Mouse (Mus musculus): ENCODE results near the gene AY761184. TPM values are rescaled to one million over a fixed set of nuclear protein-coding genes. Genes with fewer than 3 reads are reported as not detected.
"Not testable (repeated sequence)": the region's sequence is repeated elsewhere in the genome, so short reads cannot be mapped to it uniquely, and the experiment has no call there.

Gene AY761184
- polyA plus RNA-seq (2012; ENCODE audit: insufficient read depth, low replicate concordance): not detected in 2 replicates

DNA sequence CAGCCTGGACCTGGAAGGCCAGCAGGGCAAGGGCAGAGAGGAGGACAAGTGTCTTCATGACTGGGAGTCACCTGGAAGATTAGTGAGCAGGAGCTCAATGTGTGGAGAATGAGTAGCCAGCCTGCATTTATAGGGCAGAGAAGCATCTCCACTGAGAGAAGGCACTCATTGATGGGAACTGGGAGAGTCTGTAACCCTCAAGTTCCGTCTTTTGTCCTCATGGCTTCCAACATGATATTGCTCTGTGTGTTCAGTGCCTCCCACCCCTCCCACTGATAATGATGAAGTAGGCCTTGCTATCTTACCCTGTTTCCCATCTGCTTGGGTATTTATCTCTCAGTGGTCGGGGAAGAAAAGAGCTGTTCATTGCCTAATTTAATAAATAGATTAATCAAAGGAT lies at the start of gene AY761184:
TSS of gene AY761184 (minus strand) at position 101 of the 400 bp plus-strand sequence.
- H3K27me3 ChIP-seq (replicated peaks); H3K4me1 ChIP-seq; H3K4me3 ChIP-seq (replicated peaks); H3K9me3 ChIP-seq; H3K36me3 ChIP-seq (replicated peaks; ENCODE audit: low read length): not testable (repeated sequence)

- H3K9me3 ChIP-seq; H3K27me3 ChIP-seq (replicated peaks); H3K36me3 ChIP-seq (replicated peaks; ENCODE audit: low read length); H3K4me3 ChIP-seq (replicated peaks); H3K4me1 ChIP-seq: not testable (repeated sequence)
Observed at GRCm38 (mm10) chr8:21665497-21665896, 37.9 kb downstream of the AY761184 start, which contains the start of gene Defa34. Defa34 (plus strand) TSS chr8:21665797.

- H3K36me3 ChIP-seq (replicated peaks; ENCODE audit: low read length); H3K4me3 ChIP-seq (replicated peaks); H3K4me1 ChIP-seq; H3K9me3 ChIP-seq; H3K27me3 ChIP-seq (replicated peaks): not testable (repeated sequence)
Observed at GRCm38 (mm10) chr8:21655480-21655879, 48.0 kb downstream of the AY761184 start, which contains the start of gene Defa17. Defa17 (plus strand) TSS chr8:21655780.

Other genes starting within 250 kb of the AY761184 start
- not detected in 2 replicates for gene Gm7849, start 247.1 kb downstream of the AY761184 start, polyA plus RNA-seq (2012; ENCODE audit: insufficient read depth, low replicate concordance)
- gene Defa20, start 194.4 kb downstream of the AY761184 start, polyA plus RNA-seq (2012; ENCODE audit: insufficient read depth, low replicate concordance): not detected in 2 replicates
- gene Defa32, start 174.6 kb downstream of the AY761184 start, polyA plus RNA-seq (2012; ENCODE audit: insufficient read depth, low replicate concordance): not detected in 2 replicates
- gene Defa37, start 138.3 kb downstream of the AY761184 start, polyA plus RNA-seq (2012; ENCODE audit: insufficient read depth, low replicate concordance): not detected in 2 replicates
- not detected in 2 replicates for gene Defa28, start 120.6 kb downstream of the AY761184 start, polyA plus RNA-seq (2012; ENCODE audit: insufficient read depth, low replicate concordance)
- gene Gm7861, start 109.1 kb downstream of the AY761184 start, polyA plus RNA-seq (2012; ENCODE audit: insufficient read depth, low replicate concordance): not detected in 2 replicates
- gene Defa26, start 85.5 kb downstream of the AY761184 start, polyA plus RNA-seq (2012; ENCODE audit: insufficient read depth, low replicate concordance): not detected in 2 replicates
- gene Defa17, start 47.9 kb downstream of the AY761184 start, polyA plus RNA-seq (2012; ENCODE audit: insufficient read depth, low replicate concordance): not detected in 2 replicates
- gene Defa34, start 37.8 kb downstream of the AY761184 start, polyA plus RNA-seq (2012; ENCODE audit: insufficient read depth, low replicate concordance): not detected in 2 replicates
- gene Defa24, start 30.8 kb upstream of the AY761184 start, polyA plus RNA-seq (2012; ENCODE audit: insufficient read depth, low replicate concordance): not detected in 2 replicates
- not detected in 2 replicates for gene Defb50, start 119.9 kb upstream of the AY761184 start, polyA plus RNA-seq (2012; ENCODE audit: insufficient read depth, low replicate concordance)
- not detected in 2 replicates for gene Defb2, start 136.3 kb upstream of the AY761184 start, polyA plus RNA-seq (2012; ENCODE audit: insufficient read depth, low replicate concordance)
- gene Defb10, start 155.3 kb upstream of the AY761184 start, polyA plus RNA-seq (2012; ENCODE audit: insufficient read depth, low replicate concordance): not detected in 2 replicates
- gene Defb9, start 181.8 kb upstream of the AY761184 start, polyA plus RNA-seq (2012; ENCODE audit: insufficient read depth, low replicate concordance): not detected in 2 replicates
- gene Defb11, start 202.8 kb upstream of the AY761184 start, polyA plus RNA-seq (2012; ENCODE audit: insufficient read depth, low replicate concordance): not detected in 2 replicates
- not detected in 2 replicates for gene Defb15, start 229.1 kb upstream of the AY761184 start, polyA plus RNA-seq (2012; ENCODE audit: insufficient read depth, low replicate concordance)
- not detected in 2 replicates for gene Defb35, start 234.7 kb upstream of the AY761184 start, polyA plus RNA-seq (2012; ENCODE audit: insufficient read depth, low replicate concordance)
- not detected in 2 replicates for gene Defb13, start 243.1 kb upstream of the AY761184 start, polyA plus RNA-seq (2012; ENCODE audit: insufficient read depth, low replicate concordance)